Mouse (Mus musculus) forebrain, embryonic 15.5 days (tissue): ENCODE measurements at regions not wholly inside any gene's neighbourhood (a gene's known extent, or its start where the extent isn't known, plus 50 kb on each side); places are given as distances from the start of the nearest gene placed in this dataset.

ENCODE experiments used
- ATAC-seq: fragments of 200-750 bp; cut with Nextera tagmentation; replicated peaks from 2 replicates; pipeline ENCODE4 v1.8.0; 2017; ENCODE audit warnings: mild to moderate bottlenecking, moderate TSS enrichment, moderate library complexity
- H3K27ac ChIP-seq: fragments of 300-500 bp; sonication (generic); replicated peaks from 2 replicates; pipeline ENCODE4 v1.5.1; 2015; ENCODE audit warnings: mild to moderate bottlenecking, inconsistent platforms
- H3K27me3 ChIP-seq: fragments of 300-500 bp; sonication (generic); 2 replicates; pipeline ENCODE4 v1.6.1; 2015; ENCODE audit warnings: inconsistent platforms
- H3K36me3 ChIP-seq: fragments of 300-500 bp; sonication (generic); 2 replicates; pipeline ENCODE4 v1.6.1; 2015; ENCODE audit warnings: mild to moderate bottlenecking, inconsistent platforms
- H3K4me1 ChIP-seq: fragments of 300-500 bp; sonication (generic); 2 replicates; pipeline ENCODE4 v1.6.1; 2015; ENCODE audit warnings: inconsistent platforms
- H3K4me2 ChIP-seq: fragments of 300-500 bp; sonication (generic); replicated peaks from 2 replicates; pipeline ENCODE4 v1.6.1; 2015; ENCODE audit warnings: mild to moderate bottlenecking, inconsistent platforms
- H3K4me3 ChIP-seq: fragments of 300-500 bp; sonication (generic); 2 replicates; pipeline ENCODE4 v1.5.1; 2015; ENCODE audit warnings: mild to moderate bottlenecking, inconsistent platforms
- H3K9ac ChIP-seq: fragments of 300-500 bp; sonication (generic); replicated peaks from 2 replicates; pipeline ENCODE4 v1.6.1; 2015; ENCODE audit warnings: mild to moderate bottlenecking, inconsistent platforms
- H3K9me3 ChIP-seq: fragments of 300-500 bp; sonication (generic); 2 replicates; pipeline ENCODE4 v1.6.1; 2016; ENCODE audit warnings: inconsistent platforms
- WGBS: fragments of 180-500 bp; shearing (Covaris S2); methylation state at CpG from one replicate; pipeline ENCODE4 v1.1.7; 2015; ENCODE audit warnings: mixed read lengths; 5-methylcytosine and 5-hydroxymethylcytosine counted together

GRCm38 (mm10) chr8:6991516-6991915 is 1669.5 kb downstream of the Efnb2 start:
- Histone ChIP-seq H3K4me2 (no peak overlapping the region), H3K27ac (no peak overlapping the region), H3K4me1 (no peaks in the 10 kb centered on the region), H3K36me3 (no peaks in the 10 kb centered on the region), H3K9me3 (no peaks in the 10 kb centered on the region), H3K9ac (no peak overlapping the region), H3K4me3 (no peak overlapping the region), H3K27me3 (no peaks in the 10 kb centered on the region)
- no peak for ATAC-seq
- WGBS = 88% methylated on average over 2 of the region's 2 CpGs

- Histone ChIP-seq H3K27me3 (no peaks in the 10 kb centered on the region), H3K9me3 (no peaks in the 10 kb centered on the region), H3K9ac (no peak overlapping the region), H3K4me2 (no peak overlapping the region), H3K4me1 (no peaks in the 10 kb centered on the region), H3K27ac (no peak overlapping the region), H3K4me3 (no peak overlapping the region), H3K36me3 (no peaks in the 10 kb centered on the region)
- 81% methylated on average over 3 of the region's 3 CpGs for WGBS
- ATAC-seq = no peak
Measured at GRCm38 (mm10) chr8:6989359-6990095, 1671.5 kb downstream of the Efnb2 start.

- Histone ChIP-seq H3K4me1 (no peaks in the 10 kb centered on the region), H3K27me3 (no peaks in the 10 kb centered on the region), H3K27ac (no peak overlapping the region), H3K9me3 (no peaks in the 10 kb centered on the region), H3K9ac (no peak overlapping the region), H3K4me3 (no peak overlapping the region), H3K4me2 (no peak overlapping the region), H3K36me3 (no peaks in the 10 kb centered on the region)
- ATAC-seq = no peak
Measured at GRCm38 (mm10) chr8:6973961-6974360, 1687.1 kb downstream of the Efnb2 start.

DNA sequence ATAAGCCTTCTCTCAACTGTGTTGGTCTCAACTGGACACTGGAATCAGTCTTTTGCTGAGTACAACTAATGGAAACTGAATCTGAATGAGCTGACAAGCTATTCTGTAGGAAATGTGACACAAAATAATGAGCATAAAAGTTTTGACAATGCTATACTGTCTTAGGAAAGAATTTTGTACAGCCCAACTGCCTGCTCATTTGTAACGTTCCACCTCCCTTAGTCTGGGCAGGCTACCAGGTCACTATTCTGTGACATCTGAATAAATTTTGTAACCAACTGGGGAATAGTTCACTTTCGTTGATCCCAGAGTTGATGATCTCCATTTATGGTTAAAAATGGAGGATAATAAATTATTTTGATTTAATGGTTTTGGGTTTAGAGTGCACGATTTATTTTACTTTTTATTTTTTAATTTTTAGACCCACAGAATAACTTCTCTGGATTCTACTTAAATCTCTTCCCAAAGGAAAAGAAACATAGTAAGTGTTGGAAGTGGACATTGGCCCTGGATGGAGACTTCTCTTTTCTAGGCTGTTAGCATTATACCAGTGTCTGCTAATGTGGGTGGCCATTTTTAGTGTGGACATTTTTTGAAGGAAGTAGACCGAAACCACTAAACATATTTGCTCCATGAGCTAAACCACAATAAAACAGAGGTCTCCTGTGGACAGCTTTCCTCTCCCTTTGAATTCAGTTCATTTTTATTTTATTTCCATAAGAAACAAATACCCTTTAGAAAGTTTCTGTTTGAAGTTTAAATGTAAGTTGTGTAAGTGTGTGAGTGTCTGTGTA is 1697.8 kb downstream of the Efnb2 start:
- H3K27ac ChIP-seq = no peak overlapping the region
- no peak overlapping the region for H3K4me2 ChIP-seq
- H3K27me3 ChIP-seq = no peaks in the 10 kb centered on the region
- no peaks in the 10 kb centered on the region for H3K9me3 ChIP-seq
- 88% methylated on average over 4 of the region's 4 CpGs for WGBS
- no peak overlapping the region for H3K4me3 ChIP-seq
- no peak overlapping the region for H3K9ac ChIP-seq
- H3K36me3 ChIP-seq = no peaks in the 10 kb centered on the region
- H3K4me1 ChIP-seq = no peaks in the 10 kb centered on the region
- no peak for ATAC-seq

- Histone ChIP-seq H3K4me1 (no peaks in the 10 kb centered on the region), H3K4me2 (no peak overlapping the region), H3K27ac (no peak overlapping the region), H3K9ac (no peak overlapping the region), H3K9me3 (no peaks in the 10 kb centered on the region), H3K27me3 (no peaks in the 10 kb centered on the region), H3K36me3 (no peaks in the 10 kb centered on the region), H3K4me3 (no peak overlapping the region)
- 64% methylated on average over 5 of the region's 5 CpGs for WGBS
- no peak for ATAC-seq
Measured at GRCm38 (mm10) chr8:6958086-6958485, 1703.0 kb downstream of the Efnb2 start.

DNA sequence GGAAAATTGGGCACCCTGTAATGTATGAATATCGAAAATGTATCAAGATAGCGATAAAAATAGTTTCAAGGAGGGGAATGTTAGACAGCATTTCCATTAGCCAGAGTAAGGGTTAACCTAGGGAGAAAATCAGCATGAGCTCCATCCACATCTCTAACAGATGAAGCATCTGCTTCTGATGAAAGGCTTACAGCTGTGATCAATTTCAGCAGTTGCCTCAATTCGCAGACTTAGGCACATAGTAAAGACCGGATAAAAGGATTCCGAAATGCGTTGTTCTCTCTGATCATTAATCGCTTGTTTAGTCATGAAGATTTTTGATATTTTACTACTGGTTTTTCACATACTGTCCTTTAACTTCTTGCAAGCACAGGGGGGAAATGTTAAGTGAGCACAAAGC is 1706.8 kb downstream of the Efnb2 start:
- no peaks in the 10 kb centered on the region for H3K4me1 ChIP-seq
- no peak overlapping the region for H3K9ac ChIP-seq
- no peak for ATAC-seq
- 76% methylated on average over 7 of the region's 7 CpGs for WGBS
- H3K4me3 ChIP-seq = no peak overlapping the region
- H3K4me2 ChIP-seq = no peak overlapping the region
- H3K9me3 ChIP-seq = no peaks in the 10 kb centered on the region
- no peaks in the 10 kb centered on the region for H3K27me3 ChIP-seq
- H3K27ac ChIP-seq = no peak overlapping the region
- H3K36me3 ChIP-seq = no peaks in the 10 kb centered on the region

DNA sequence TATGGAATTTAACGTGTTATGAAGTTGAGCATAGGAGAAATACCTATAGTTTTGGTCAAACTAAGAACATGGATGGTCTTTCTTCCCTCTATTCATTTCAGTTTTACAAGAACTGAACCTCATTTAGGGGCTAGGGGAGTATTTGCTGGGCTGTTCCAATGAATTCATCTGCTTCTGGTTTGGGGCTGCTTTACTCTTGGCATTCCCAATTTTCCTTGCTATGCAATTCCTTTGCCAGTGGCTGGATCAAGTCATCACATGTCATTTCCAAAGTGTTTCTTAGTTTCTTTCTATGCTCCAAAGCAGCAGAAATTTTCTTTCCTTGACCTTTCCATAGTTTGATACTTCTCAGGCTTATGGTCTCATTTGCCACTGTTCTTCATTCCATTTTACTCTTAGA is 1738.6 kb downstream of the Efnb2 start:
- ATAC-seq = no peak
- H3K4me2 ChIP-seq = no peak overlapping the region
- no peaks in the 10 kb centered on the region for H3K27me3 ChIP-seq
- H3K9ac ChIP-seq = no peak overlapping the region
- no peak overlapping the region for H3K27ac ChIP-seq
- no peaks in the 10 kb centered on the region for H3K36me3 ChIP-seq
- WGBS = 82% methylated on average over 1 of the region's 1 CpGs
- H3K4me3 ChIP-seq = no peak overlapping the region
- no peaks in the 10 kb centered on the region for H3K9me3 ChIP-seq
- no peaks in the 10 kb centered on the region for H3K4me1 ChIP-seq

DNA sequence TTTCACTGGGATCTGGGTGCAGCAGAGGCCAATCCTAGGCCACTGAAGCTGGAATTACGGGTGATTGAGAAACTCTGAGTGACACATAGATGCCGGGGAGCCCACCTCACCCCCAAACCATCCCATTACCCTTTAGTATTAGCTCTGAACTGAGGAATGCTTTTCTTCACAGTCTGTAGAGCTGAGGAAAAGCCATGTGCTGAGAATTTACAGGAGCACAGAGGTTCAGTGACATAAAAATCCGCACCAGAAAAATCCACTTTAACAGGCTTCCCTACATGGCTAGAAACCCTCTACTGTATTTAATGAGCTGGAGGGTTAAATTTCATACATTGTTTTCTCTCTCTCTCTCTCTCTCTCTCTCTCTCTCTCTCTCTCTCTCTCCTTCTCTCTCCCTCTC is 1753.4 kb downstream of the Efnb2 start:
- Histone ChIP-seq H3K27me3 (no peaks in the 10 kb centered on the region), H3K9ac (no peak overlapping the region), H3K4me3 (no peak overlapping the region), H3K27ac (no peak overlapping the region), H3K4me1 (no peaks in the 10 kb centered on the region), H3K4me2 (no peak overlapping the region), H3K36me3 (no peaks in the 10 kb centered on the region), H3K9me3 (no peaks in the 10 kb centered on the region)
- no peak for ATAC-seq
- 76% methylated on average over 3 of the region's 3 CpGs for WGBS

GRCm38 (mm10) chr8:6891456-6891855 is 1769.6 kb downstream of the Efnb2 start:
- ATAC-seq = no peak
- Histone ChIP-seq H3K27me3 (no peaks in the 10 kb centered on the region), H3K36me3 (no peaks in the 10 kb centered on the region), H3K27ac (no peak overlapping the region), H3K4me1 (no peaks in the 10 kb centered on the region), H3K4me2 (no peak overlapping the region), H3K4me3 (no peak overlapping the region), H3K9ac (no peak overlapping the region), H3K9me3 (no peaks in the 10 kb centered on the region)
- 92% methylated on average over 1 of the region's 1 CpGs for WGBS

DNA sequence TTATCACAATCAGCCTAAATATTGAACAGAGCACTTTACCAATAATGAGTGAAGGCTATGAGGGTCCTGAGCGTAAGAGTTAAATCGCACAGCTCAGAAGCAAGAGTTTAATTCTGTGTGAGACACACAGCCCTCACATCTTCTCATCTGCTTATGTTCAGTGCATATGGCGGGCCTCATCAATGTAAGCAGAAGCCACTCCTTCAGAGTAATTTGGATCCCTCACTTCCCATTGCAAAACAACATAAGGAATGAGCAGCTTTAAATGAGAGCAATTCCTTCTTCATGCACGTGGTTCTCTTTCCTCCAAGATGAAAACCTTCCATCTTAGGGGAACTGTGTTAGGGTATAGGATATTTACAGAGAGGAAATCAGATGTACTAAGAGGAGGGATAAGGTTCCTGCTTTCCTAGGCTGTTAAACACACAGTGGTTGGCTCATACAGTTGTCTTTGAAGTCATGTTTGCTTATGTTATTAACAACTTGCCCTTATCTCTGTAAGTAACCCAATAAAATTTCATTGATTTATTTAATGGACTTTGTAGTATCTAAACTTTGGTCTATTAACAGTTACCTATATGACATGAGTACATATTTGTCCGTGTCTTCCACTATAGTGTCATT is 1774.2 kb downstream of the Efnb2 start:
- WGBS = 78% methylated on average over 5 of the region's 5 CpGs
- H3K27me3 ChIP-seq = no peaks in the 10 kb centered on the region
- ATAC-seq = no peak

GRCm38 (mm10) chr8:6884828-6885227 is 1776.2 kb downstream of the Efnb2 start:
- Histone ChIP-seq H3K4me3 (no peak overlapping the region), H3K27me3 (no peaks in the 10 kb centered on the region), H3K9ac (no peak overlapping the region), H3K27ac (no peak overlapping the region), H3K9me3 (no peaks in the 10 kb centered on the region), H3K4me1 (no peaks in the 10 kb centered on the region), H3K36me3 (no peaks in the 10 kb centered on the region), H3K4me2 (no peak overlapping the region)
- no peak; the same call in 1 of the 2 replicates for ATAC-seq

More for the DNA sequence above, 1774.2 kb downstream of the Efnb2 start:
- Histone ChIP-seq H3K4me3 (no peak overlapping the region), H3K27ac (no peak overlapping the region), H3K4me2 (no peak overlapping the region), H3K9ac (no peak overlapping the region), H3K36me3 (no peaks in the 10 kb centered on the region), H3K9me3 (no peaks in the 10 kb centered on the region), H3K4me1 (no peaks in the 10 kb centered on the region)

GRCm38 (mm10) chr8:6882626-6883025 is 1777.5 kb upstream of the Slc10a2 start:
- no peak overlapping the region for H3K4me3 ChIP-seq
- H3K9me3 ChIP-seq = no peaks in the 10 kb centered on the region
- H3K27me3 ChIP-seq = no peaks in the 10 kb centered on the region
- ATAC-seq = no peak
- 96% methylated on average over 4 of the region's 4 CpGs for WGBS
- H3K4me2 ChIP-seq = no peak overlapping the region
- no peaks in the 10 kb centered on the region for H3K4me1 ChIP-seq
- H3K36me3 ChIP-seq = no peaks in the 10 kb centered on the region
- no peak overlapping the region for H3K9ac ChIP-seq
- no peak overlapping the region for H3K27ac ChIP-seq
